Mouse (Mus musculus) forebrain, embryonic 11.5 days (tissue): Measurements from ENCODE around the gene Gm2004. TPM values are rescaled to one million over a fixed set of nuclear protein-coding genes. Genes with fewer than 3 reads are reported as not detected.
"Not testable (repeated sequence)": the region's sequence is repeated elsewhere in the genome, so short reads cannot be mapped to it uniquely, and the experiment has no call there.

Experiments
- ATAC-seq: fragments of 200-750 bp; cut with Nextera tagmentation; replicated peaks from 2 replicates; pipeline ENCODE4 v1.8.0; 2017; ENCODE audit warnings: moderate TSS enrichment; ENCODE audit not compliant: low FRiP score
- DNase-seq: peaks from one replicate; pipeline ENCODE4 v3.0.0-alpha.2; 2017; ENCODE audit warnings: low spot score
- H3K27ac ChIP-seq: fragments of 300-500 bp; sonication (generic); 2 replicates; pipeline ENCODE4 v1.5.1; 2014; ENCODE audit warnings: low read depth, low read length
- H3K27me3 ChIP-seq: fragments of 300-500 bp; sonication (generic); 2 replicates; pipeline ENCODE4 v1.6.1; 2014; ENCODE audit warnings: mild to moderate bottlenecking, low read length, mixed read lengths; ENCODE audit not compliant: control insufficient read depth, insufficient read depth
- H3K36me3 ChIP-seq: fragments of 300-500 bp; sonication (generic); 2 replicates; pipeline ENCODE4 v1.6.1; 2014; ENCODE audit warnings: mild to moderate bottlenecking, low read length, moderate library complexity, mixed read lengths; ENCODE audit not compliant: control insufficient read depth, insufficient read depth
- H3K4me1 ChIP-seq: fragments of 300-500 bp; sonication (generic); replicated peaks from 2 replicates; pipeline ENCODE4 v1.6.1; 2014; ENCODE audit warnings: low read length, mixed read lengths; ENCODE audit not compliant: control insufficient read depth, insufficient read depth
- H3K4me2 ChIP-seq: fragments of 300-500 bp; sonication (generic); 2 replicates; pipeline ENCODE4 v1.6.1; 2014; ENCODE audit warnings: low read depth, mild to moderate bottlenecking, low read length, moderate library complexity, mixed read lengths; ENCODE audit not compliant: severe bottlenecking
- H3K4me3 ChIP-seq: fragments of 300-500 bp; sonication (generic); 2 replicates; pipeline ENCODE4 v1.5.1; 2014; ENCODE audit warnings: low read depth, low read length
- H3K9ac ChIP-seq: fragments of 300-500 bp; sonication (generic); 2 replicates; pipeline ENCODE4 v1.6.1; 2014; ENCODE audit warnings: low read length
- H3K9me3 ChIP-seq: fragments of 300-500 bp; sonication (generic); 2 replicates; pipeline ENCODE4 v1.6.1; 2016; ENCODE audit warnings: low read length, mixed read lengths; ENCODE audit not compliant: control insufficient read depth
- WGBS: fragments of 180-500 bp; shearing (Covaris S2); extraction: QIAGEN DNeasy Blood & Tissue Kit; methylation state at CpG from one replicate; pipeline ENCODE4 v1.1.7; 2014; 5-methylcytosine and 5-hydroxymethylcytosine counted together
- polyA plus RNA-seq: library from polyadenylated mRNA; unstranded; fragments of >200 nt; fragmentation: Nextera tagmentation; extraction: Ambion mirVana; gene quantifications from 2 replicates; pipeline ENCODE4 v1.2.1, GENCODE M21; 2014

Gene Gm2004
- 1.1 and 1.3 TPM in 2 replicates for polyA plus RNA-seq

- not testable (repeated sequence) for H3K4me3 ChIP-seq, H3K4me1 ChIP-seq, H3K9me3 ChIP-seq, H3K27ac ChIP-seq, DNase-seq, H3K9ac ChIP-seq, H3K27me3 ChIP-seq, H3K4me2 ChIP-seq, ATAC-seq, H3K36me3 ChIP-seq
- no CpG with 5 or more reads among the region's 2 CpGs for WGBS
Observed at GRCm38 (mm10) chr2:176149725-176150124, at the start of gene Gm2004. Gene Gm2004, minus strand, starts transcription at chr2:176149825.

Other genes starting within 250 kb of the Gm2004 start
- 5.8 and 5.9 TPM in 2 replicates for gene Zfp966, start 218.7 kb downstream of the Gm2004 start, polyA plus RNA-seq
- gene Gm2026, start 184.5 kb downstream of the Gm2004 start, polyA plus RNA-seq, result 25.0 and 42.4 TPM in 2 replicates
- gene 2210418O10Rik, start 76.7 kb upstream of the Gm2004 start, polyA plus RNA-seq, result 8.0 and 15.0 TPM in 2 replicates
- gene Gm11009, start 169.7 kb upstream of the Gm2004 start, polyA plus RNA-seq, result not detected in 2 replicates